ENCODE assay signal across 14 mouse cellular contexts in the genomic region with DNA sequence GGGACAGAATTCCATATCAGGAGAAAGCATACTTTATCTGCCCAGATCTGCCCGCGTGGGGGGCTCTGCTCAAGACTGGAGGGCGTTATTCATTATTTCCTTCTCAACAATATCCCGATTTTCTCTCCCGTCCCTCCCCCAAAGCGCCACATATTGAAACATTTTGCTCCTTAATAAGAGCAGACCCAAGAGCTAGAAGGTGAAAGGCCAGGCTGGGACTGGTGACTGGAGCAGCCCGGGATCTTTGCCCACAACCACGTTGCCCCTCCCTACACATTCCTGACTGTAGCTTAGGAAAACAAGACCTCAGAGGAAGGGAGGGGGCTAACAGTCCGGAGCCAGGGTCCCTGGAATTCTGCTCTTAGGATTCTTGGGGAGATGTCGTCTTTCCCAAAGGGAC. TPM values are rescaled to one million over a fixed set of nuclear protein-coding genes. Genes with fewer than 3 reads are reported as not detected.
DNase-seq lines count a peak whose midpoint lies in the region; ATAC-seq and TF ChIP-seq lines count a peak whose summit lies in the region.
"Had no signal": no experiment of that assay in that cellular context is flagged by ENCODE, and none has a peak within 500 bp of the region (broad histone marks: within the 10 kb centered on the region; RNA-seq: fewer than 3 reads in every experiment).

No protein-coding gene starts in this region.

- WGBS in hindbrain, embryonic 10.5 days: under 1% methylated on average over 10 of the region's 10 CpGs
- 7% methylated on average over 10 of the region's 10 CpGs for WGBS in hindbrain, postnatal 0 days
- WGBS in midbrain, embryonic 10.5 days: 3% methylated on average over 10 of the region's 10 CpGs
- WGBS in midbrain, embryonic 15.5 days: 8% methylated on average over 10 of the region's 10 CpGs
- WGBS in embryonic facial prominence, embryonic 12.5 days: 2% methylated on average over 10 of the region's 10 CpGs

- TF ChIP-seq CTCF in hindbrain, postnatal 0 days (IDR thresholded peaks at IDR 0.05; ENCODE audit: low read depth): no peak

- peaks cover 66% of the 10 kb centered on the region for H3K27me3 ChIP-seq in hindbrain, embryonic 10.5 days (ENCODE audit: insufficient read depth, poor library complexity, severe bottlenecking)
- peaks cover 33% of the 10 kb centered on the region for H3K27me3 ChIP-seq in hindbrain, postnatal 0 days (ENCODE audit: insufficient read depth, low read length)
- H3K27me3 ChIP-seq in midbrain, embryonic 10.5 days (ENCODE audit: low read depth, poor library complexity, severe bottlenecking): peaks cover 64% of the 10 kb centered on the region
- peaks cover 42% of the 10 kb centered on the region for H3K27me3 ChIP-seq in midbrain, embryonic 15.5 days (replicated peaks)
- H3K27me3 ChIP-seq in embryonic facial prominence, embryonic 12.5 days: peaks cover 10% of the 10 kb centered on the region

- no peak overlapping the region; the same call in 1 of the 2 replicates for H3K4me3 ChIP-seq in hindbrain, embryonic 10.5 days
- no peak overlapping the region for H3K4me3 ChIP-seq in hindbrain, postnatal 0 days (ENCODE audit: low read length)
- no peak overlapping the region for H3K4me3 ChIP-seq in midbrain, embryonic 10.5 days
- H3K4me3 ChIP-seq in midbrain, embryonic 15.5 days: no peak overlapping the region
- no peak overlapping the region for H3K4me3 ChIP-seq in embryonic facial prominence, embryonic 12.5 days
- H3K4me3 ChIP-seq: neural tube, embryonic 12.5 days had no signal

- peak; percentile 63 for DNase-seq in hindbrain, embryonic 10.5 days (ENCODE audit: low spot score)
- DNase-seq in hindbrain, postnatal 0 days (ENCODE audit: low spot score): no peak
- DNase-seq in midbrain, embryonic 10.5 days (ENCODE audit: low spot score): peak; percentile 41
- peak; percentile 75 for DNase-seq in mesoderm, embryonic 11.5 days (ENCODE audit: low read depth, low spot score)
- DNase-seq in gastrocnemius, adult 8-10 months (ENCODE audit: low spot score in 2 of 2): no peak
- DNase-seq: cerebellum, postnatal 10 days; gastrocnemius, postnatal 10 days; kidney, postnatal 14 days; thymus, postnatal 36 days had no signal

- no peak for ATAC-seq in hindbrain, postnatal 0 days
- ATAC-seq in midbrain, embryonic 15.5 days (replicated peaks): no peak
- ATAC-seq in embryonic facial prominence, embryonic 12.5 days (ENCODE audit: insufficient number of reproducible peaks, insufficient read depth, low FRiP score, low TSS enrichment): no peak
- ATAC-seq: CD4-positive, CD25-positive, alpha-beta regulatory T cell, adult 4 months had no signal

- H3K27ac ChIP-seq in hindbrain, embryonic 10.5 days: peak overlapping the region; percentile 74; the same call in 1 of the 2 replicates
- H3K27ac ChIP-seq in hindbrain, postnatal 0 days: no peak overlapping the region
- no peak overlapping the region; the same call in 1 of the 2 replicates for H3K27ac ChIP-seq in midbrain, embryonic 10.5 days (replicated peaks)
- H3K27ac ChIP-seq in midbrain, embryonic 15.5 days: no peak overlapping the region
- peak overlapping the region; percentile 70; the same call in 1 of the 2 replicates for H3K27ac ChIP-seq in embryonic facial prominence, embryonic 12.5 days
- H3K27ac ChIP-seq: liver, embryonic 14.5 days; neural tube, embryonic 12.5 days had no signal

- no peaks in the 10 kb centered on the region for H3K9me3 ChIP-seq in hindbrain, embryonic 10.5 days
- no peaks in the 10 kb centered on the region for H3K9me3 ChIP-seq in hindbrain, postnatal 0 days (ENCODE audit: low read length)
- no peaks in the 10 kb centered on the region for H3K9me3 ChIP-seq in midbrain, embryonic 10.5 days (replicated peaks)
- H3K9me3 ChIP-seq in midbrain, embryonic 15.5 days: no peaks in the 10 kb centered on the region
- H3K9me3 ChIP-seq in embryonic facial prominence, embryonic 12.5 days: no peaks in the 10 kb centered on the region
- H3K9me3 ChIP-seq: neural tube, embryonic 12.5 days had no signal

- no peak overlapping the region for H3K9ac ChIP-seq in hindbrain, postnatal 0 days (replicated peaks; ENCODE audit: low read length)
- no peak overlapping the region for H3K9ac ChIP-seq in midbrain, embryonic 15.5 days
- H3K9ac ChIP-seq in embryonic facial prominence, embryonic 12.5 days: peak overlapping the region; percentile 13; the same call in 1 of the 2 replicates
- H3K9ac ChIP-seq: liver, embryonic 14.5 days; neural tube, embryonic 12.5 days had no signal

- H3K4me2 ChIP-seq in hindbrain, postnatal 0 days (ENCODE audit: low read depth, low read length): no peak overlapping the region
- no peak overlapping the region for H3K4me2 ChIP-seq in midbrain, embryonic 15.5 days
- peak overlapping the region; percentile 32 for H3K4me2 ChIP-seq in embryonic facial prominence, embryonic 12.5 days (replicated peaks)
- H3K4me2 ChIP-seq: neural tube, embryonic 12.5 days had no signal

- H3K4me1 ChIP-seq in hindbrain, embryonic 10.5 days (replicated peaks): peaks cover 55% of the 10 kb centered on the region
- H3K4me1 ChIP-seq in hindbrain, postnatal 0 days (ENCODE audit: insufficient read depth, low read length): no peaks in the 10 kb centered on the region
- peaks cover 48% of the 10 kb centered on the region for H3K4me1 ChIP-seq in midbrain, embryonic 10.5 days
- peaks cover 2% of the 10 kb centered on the region; the same call in 1 of the 2 replicates for H3K4me1 ChIP-seq in midbrain, embryonic 15.5 days
- peaks cover 56% of the 10 kb centered on the region for H3K4me1 ChIP-seq in embryonic facial prominence, embryonic 12.5 days

- no peaks in the 10 kb centered on the region for H3K36me3 ChIP-seq in hindbrain, embryonic 10.5 days
- H3K36me3 ChIP-seq in hindbrain, postnatal 0 days (ENCODE audit: insufficient read depth, low read length): no peaks in the 10 kb centered on the region
- H3K36me3 ChIP-seq in midbrain, embryonic 10.5 days: no peaks in the 10 kb centered on the region
- H3K36me3 ChIP-seq in midbrain, embryonic 15.5 days (replicated peaks): no peaks in the 10 kb centered on the region
- no peaks in the 10 kb centered on the region for H3K36me3 ChIP-seq in embryonic facial prominence, embryonic 12.5 days
- H3K36me3 ChIP-seq: neural tube, embryonic 12.5 days had no signal

RNA-seq across cellular contexts. Expression of a gene that starts 7.9 kb away (rescaled TPM):
- 23.1 and 26.2 TPM in 2 replicates for polyA plus RNA-seq in hindbrain, embryonic 10.5 days (2016; fragmentation: Nextera tagmentation; extraction: Ambion mirVana)
- total RNA-seq in hindbrain, postnatal 0 days (2014; rRNA removed): 6.9 and 10.8 TPM in 2 replicates
- polyA plus RNA-seq in hindbrain, postnatal 0 days (2015; fragmentation: Nextera tagmentation; extraction: Ambion mirVana): 5.6 and 6.7 TPM in 2 replicates
- polyA plus RNA-seq in midbrain, embryonic 10.5 days (2016; fragmentation: Nextera tagmentation; extraction: Ambion mirVana): 13.9 and 17.6 TPM in 2 replicates
- polyA plus RNA-seq in midbrain, embryonic 15.5 days (2015; fragmentation: Nextera tagmentation; extraction: Ambion mirVana): 7.9 and 8.1 TPM in 2 replicates
- polyA plus RNA-seq in embryonic facial prominence, embryonic 12.5 days (2016; fragmentation: Nextera tagmentation; extraction: Ambion mirVana): 39.2 and 40.9 TPM in 2 replicates
- 1 to 10 TPM; 4.3 to 9.0 (median 5.6) TPM for total RNA-seq in gastrocnemius, adult 8-10 months (2022)

Comparison
In these comparisons a context has a peak if more than half of its experiments do, and no peak if none do; other contexts are left out.
1. DNase-seq: peak in hindbrain, embryonic 10.5 days (single experiment), midbrain, embryonic 10.5 days (single experiment) and mesoderm, embryonic 11.5 days (single experiment); none in hindbrain, postnatal 0 days (single experiment) and gastrocnemius, adult 8-10 months (0 of 2).
2. H3K27ac ChIP-seq: peak in hindbrain, embryonic 10.5 days (single experiment) and embryonic facial prominence, embryonic 12.5 days (single experiment); none in hindbrain, postnatal 0 days (single experiment), midbrain, embryonic 10.5 days (single experiment) and midbrain, embryonic 15.5 days (single experiment).